Mouse (Mus musculus) brain, embryonic 18.5 days (tissue): Measurements from ENCODE around the gene Mfsd11.
A peak's percentile ranks its signal among the peaks of the same experiment; 100 is the strongest.
"Not testable (repeated sequence)": the region's sequence is repeated elsewhere in the genome, so short reads cannot be mapped to it uniquely, and the experiment has no call there.

Source experiments
- DNase-seq: peaks from one replicate; pipeline ENCODE4 v3.0.0-alpha.2; 2012; ENCODE audit warnings: low read depth, low spot score

Gene Mfsd11

GRCm38 (mm10) chr11:116847187-116848085, 4.8 kb upstream of the Mfsd11 start:
- DNase-seq, result no peak

GRCm38 (mm10) chr11:116848086-116848876, 4.0 kb upstream of the Mfsd11 start:
- DNase-seq, result no peak

- not testable (repeated sequence) for DNase-seq
Observed at GRCm38 (mm10) chr11:116848877-116849178, 3.4 kb upstream of the Mfsd11 start.

- DNase-seq, result no peak
Observed at GRCm38 (mm10) chr11:116849587-116849986, 2.7 kb upstream of the Mfsd11 start.

GRCm38 (mm10) chr11:116850085-116850484, 2.2 kb upstream of the Mfsd11 start:
- no peak for DNase-seq

GRCm38 (mm10) chr11:116850833-116851477, 1.3 kb upstream of the Mfsd11 start:
- DNase-seq, result no peak

GRCm38 (mm10) chr11:116851576-116852290, 507 bp upstream of the Mfsd11 start:
- no peak for DNase-seq

- DNase-seq, result peak; percentile 94
Observed at GRCm38 (mm10) chr11:116852891-116853511, 761 bp downstream of the Mfsd11 start, which contains the start of gene Srsf2. TSS of gene Srsf2 (minus strand) at chr11:116853094.

GRCm38 (mm10) chr11:116853512-116853928, 1.3 kb downstream of the Mfsd11 start:
- peak; percentile 89 for DNase-seq

- no peak for DNase-seq
Observed at GRCm38 (mm10) chr11:116854279-116854678, 2.0 kb downstream of the Mfsd11 start.

- DNase-seq, result no peak
Observed at GRCm38 (mm10) chr11:116857183-116857850, 5.1 kb downstream of the Mfsd11 start.

- no peak for DNase-seq
Observed at GRCm38 (mm10) chr11:116864444-116864843, 12.2 kb downstream of the Mfsd11 start.

GRCm38 (mm10) chr11:116865945-116866585, 13.8 kb downstream of the Mfsd11 start:
- no peak for DNase-seq

GRCm38 (mm10) chr11:116868129-116868528, 15.9 kb downstream of the Mfsd11 start:
- DNase-seq, result no peak

- no peak for DNase-seq
Observed at GRCm38 (mm10) chr11:116869223-116869622, 17.0 kb downstream of the Mfsd11 start.

GRCm38 (mm10) chr11:116869641-116870040, 17.4 kb downstream of the Mfsd11 start:
- DNase-seq, result no peak

- no peak for DNase-seq
Observed at GRCm38 (mm10) chr11:116871538-116871937, 19.3 kb downstream of the Mfsd11 start.

- DNase-seq, result no peak
Observed at GRCm38 (mm10) chr11:116873987-116874386, 21.7 kb downstream of the Mfsd11 start.

GRCm38 (mm10) chr11:116878454-116878853, 26.2 kb downstream of the Mfsd11 start:
- DNase-seq, result no peak

GRCm38 (mm10) chr11:116880839-116881238, 28.6 kb downstream of the Mfsd11 start:
- no peak for DNase-seq
